Mouse (Mus musculus): ENCODE measurements around the gene Prcd.

Gene Prcd

DNA sequence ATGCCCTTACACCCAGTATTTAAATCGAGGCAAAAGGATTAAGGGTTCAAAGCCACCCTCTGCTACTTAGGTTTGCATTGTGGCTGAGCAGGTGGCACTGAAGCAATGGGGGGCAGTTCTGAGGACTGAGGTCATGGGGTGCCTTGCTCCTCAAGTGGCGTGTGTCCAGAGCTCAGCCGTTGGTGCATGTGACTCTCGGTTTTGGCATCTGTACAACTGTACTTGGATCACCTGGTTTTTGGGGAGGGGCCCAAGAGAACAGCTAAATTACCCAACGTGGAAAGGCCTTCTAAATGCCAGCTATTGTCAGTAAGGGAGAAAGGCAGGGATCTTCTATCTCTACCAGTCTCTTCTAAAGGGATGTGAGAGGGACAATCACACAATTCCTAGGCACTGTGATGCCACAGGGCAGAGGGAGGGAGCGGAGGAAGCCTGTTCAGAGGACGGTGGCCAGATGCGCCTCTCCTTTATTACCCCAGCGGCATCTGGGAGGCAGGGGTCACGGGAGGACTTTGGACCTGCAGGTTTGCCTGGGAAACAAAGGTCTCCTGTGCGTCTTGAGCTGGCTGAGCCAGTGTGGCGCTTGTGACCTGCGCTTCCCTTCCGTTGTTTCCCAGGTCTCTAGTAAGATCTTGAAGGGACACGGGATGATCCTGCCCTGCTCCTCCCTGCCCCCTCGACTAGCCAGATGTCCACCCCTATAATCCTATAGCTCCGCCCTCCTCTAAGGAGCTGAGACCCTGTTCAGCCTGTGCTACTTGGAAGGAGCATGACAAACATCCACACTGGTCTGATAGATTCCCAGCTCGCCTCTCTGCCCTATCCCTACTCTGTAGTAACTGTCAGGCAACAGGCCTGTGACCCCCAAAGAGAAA lies 37.6 kb downstream of the Prcd start:
- no peak for DNase-seq (ENCODE audit: low spot score in 2 of 2)

DNA sequence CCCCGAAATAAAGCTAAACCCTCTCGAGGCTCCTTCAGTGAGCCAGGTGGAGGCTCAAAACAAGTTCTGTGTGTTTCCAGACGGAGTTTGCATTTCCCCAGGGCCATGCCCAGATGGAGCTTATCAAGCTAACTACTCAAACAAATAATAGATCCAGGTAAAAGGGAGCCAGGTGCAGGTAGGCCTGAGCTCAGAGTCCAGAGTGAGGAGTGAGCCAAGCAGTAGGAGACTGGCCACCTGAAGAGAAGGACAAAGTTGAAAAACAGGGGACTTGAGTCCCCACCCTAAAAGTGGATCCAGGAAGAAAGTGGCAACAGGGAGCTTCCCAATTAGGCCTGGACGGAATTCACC lies 40.5 kb downstream of the Prcd start:
- DNase-seq (ENCODE audit: low spot score in 2 of 2) = peak in 1 of 2 experiments; percentile 44

DNA sequence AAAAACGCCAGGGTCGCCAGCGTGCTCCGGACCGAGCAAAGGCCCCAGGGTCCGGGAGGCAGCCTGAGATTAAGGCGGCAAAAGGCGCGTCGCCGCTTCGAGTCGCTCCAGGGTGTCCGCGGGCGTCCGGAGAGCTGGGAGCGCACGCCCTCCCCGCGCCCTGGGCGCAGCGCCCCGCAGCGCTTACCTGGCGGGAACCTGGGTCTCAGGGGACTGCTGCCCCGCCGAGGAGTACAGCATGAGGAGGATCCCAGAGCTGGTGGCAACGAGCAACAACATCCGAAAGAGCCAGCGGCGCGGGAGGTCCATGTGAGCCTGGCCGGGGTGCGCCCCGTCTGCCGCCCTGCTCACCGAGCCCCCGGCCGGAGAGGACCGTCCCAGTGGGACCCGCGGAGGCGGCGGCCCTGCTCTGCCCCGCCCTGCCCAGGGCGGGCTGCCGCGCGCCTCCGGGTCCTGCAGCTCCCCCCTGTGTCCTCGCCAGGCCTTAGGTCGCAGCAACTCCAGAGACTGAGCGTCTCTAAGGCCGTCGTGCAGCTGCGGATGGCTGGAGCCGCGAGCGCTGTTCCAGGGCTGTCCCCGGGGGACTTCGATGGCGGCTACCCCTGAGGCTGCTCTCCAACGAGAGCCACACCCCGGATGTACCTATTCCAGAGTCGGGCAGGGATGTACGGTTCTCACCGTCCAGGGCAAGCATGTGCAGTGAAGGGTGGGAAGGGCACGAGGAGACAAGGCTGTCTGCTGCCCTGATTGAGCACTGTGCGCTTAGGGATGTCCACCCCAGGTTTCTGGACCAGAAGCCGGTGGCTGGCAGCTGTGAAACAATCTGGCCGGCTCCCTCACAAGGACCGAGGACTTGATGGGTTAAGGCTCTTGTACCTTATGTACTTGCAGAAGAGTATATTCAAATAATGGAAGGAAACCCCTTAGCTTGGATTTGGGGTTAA lies 41.2 kb downstream of the Prcd start:
- DNase-seq (ENCODE audit: low spot score in 2 of 2) = peak; percentile 41 to 63

GRCm38 (mm10) chr11:116695194-116695880 lies 42.0 kb downstream of the Prcd start:
- DNase-seq (ENCODE audit: low spot score in 2 of 2) = peak in 1 of 2 experiments; percentile 26

DNA sequence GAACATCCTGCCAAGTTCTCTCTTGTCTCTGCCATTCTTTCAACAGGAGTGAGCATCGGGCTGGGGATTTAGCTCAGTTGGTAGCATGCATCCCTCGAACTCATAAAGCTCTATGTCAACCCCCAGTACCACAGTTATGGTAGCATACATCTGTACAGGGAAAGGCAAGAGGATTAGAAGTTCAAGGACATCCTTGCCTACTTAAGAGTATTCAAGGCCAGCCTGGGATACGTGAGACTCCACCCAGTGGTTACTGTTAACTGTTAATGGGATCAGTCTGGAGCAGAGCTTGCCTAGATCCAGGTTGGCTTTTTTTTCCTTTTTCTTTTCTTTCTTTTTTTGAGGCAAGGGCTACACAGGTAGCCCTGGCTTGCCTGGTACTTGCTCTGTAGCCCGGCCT lies 43.1 kb downstream of the Prcd start:
- no peak for DNase-seq (ENCODE audit: low spot score in 2 of 2)

- DNase-seq (ENCODE audit: low spot score in 2 of 2) = no peak
These were observed 44.2 kb downstream of the Prcd start for GRCm38 (mm10) chr11:116697521-116697920.

- no peak for DNase-seq (ENCODE audit: low spot score in 2 of 2)
These were observed 48.1 kb downstream of the Prcd start for GRCm38 (mm10) chr11:116701377-116701841.

- DNase-seq (ENCODE audit: low spot score in 2 of 2) = no peak
These were observed 51.2 kb downstream of the Prcd start for GRCm38 (mm10) chr11:116704336-116705035.

DNA sequence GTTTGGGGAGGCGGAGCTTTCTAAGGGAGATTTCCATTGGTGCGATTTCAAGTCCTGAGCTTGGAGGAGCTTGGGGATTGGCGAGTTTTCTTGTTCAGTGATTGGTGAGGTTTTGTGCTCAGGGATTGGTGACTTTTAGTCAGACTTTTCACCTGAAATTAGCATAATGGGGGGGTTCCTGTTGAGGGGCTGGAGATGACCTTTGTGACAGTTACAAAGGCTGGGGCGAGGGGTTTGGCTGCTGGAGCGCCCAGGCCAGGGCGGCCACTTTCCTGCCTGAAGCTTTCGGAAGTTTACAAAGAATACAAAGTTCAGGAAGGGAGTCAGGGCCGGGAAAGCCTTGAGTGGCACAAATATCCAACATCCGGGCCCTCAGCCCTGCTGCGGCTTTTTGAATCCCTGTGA lies 51.9 kb downstream of the Prcd start:
- no peak for DNase-seq (ENCODE audit: low spot score in 2 of 2)

DNA sequence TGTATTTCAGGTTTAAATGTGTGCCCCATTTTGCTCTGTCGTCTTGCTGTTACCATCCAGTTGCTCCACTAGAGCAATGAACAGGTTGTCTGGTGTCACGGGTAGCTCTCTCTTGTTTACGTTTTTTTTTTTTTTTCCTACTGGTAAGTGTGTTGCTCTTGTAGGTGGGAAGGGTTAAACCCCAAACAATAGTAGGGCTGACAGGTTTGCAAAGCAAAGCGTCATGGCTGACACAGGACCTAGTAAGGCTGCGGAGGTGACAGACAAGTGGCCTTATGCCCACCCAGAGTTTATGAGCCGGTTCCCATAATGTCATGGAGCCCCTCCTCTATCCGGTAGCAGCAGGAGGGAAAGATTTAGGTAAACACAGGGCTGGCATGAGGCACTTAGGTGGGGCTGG lies 53.0 kb downstream of the Prcd start:
- no peak for DNase-seq (ENCODE audit: low spot score in 2 of 2)

DNA sequence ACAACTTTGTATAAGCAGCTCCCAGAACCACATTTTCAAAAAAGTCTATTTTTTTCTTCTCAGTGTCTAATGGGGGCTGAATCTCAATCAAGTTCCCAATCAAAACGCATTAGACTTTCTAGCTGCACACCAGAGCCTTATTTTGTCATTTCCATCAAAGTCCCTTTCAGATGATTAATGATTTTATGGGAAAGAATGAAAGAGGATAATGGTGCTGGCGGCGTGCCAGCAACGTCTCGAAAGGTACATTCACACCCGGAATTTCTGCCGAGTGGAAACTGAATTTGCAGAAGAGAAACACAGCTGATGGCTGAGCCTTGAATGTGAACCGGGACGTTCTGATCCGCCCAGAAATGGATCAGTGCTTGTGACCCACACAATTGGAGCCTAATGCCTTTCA lies 56.8 kb downstream of the Prcd start:
- no peak for DNase-seq (ENCODE audit: low spot score in 2 of 2)

DNA sequence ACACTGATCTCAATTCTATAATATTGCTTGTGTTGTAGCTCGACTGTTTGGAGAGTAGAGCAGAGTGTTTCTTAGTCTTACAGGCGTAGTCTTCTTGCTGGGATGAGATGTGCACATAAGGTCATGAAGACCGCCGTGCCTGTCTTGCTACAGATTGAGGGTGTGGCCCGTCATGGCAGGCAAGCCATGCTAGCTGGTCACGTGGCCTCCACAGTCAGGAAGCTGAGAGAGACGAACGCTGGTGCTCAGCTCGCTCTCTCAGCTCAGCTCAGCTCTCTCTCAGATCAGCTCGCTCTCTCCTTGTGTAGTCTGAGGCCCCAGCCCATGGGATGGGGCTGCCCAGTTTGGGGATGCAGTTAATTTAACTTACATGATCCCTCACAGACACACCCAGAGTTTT lies 57.5 kb downstream of the Prcd start:
- no peak for DNase-seq (ENCODE audit: low spot score in 2 of 2)

DNA sequence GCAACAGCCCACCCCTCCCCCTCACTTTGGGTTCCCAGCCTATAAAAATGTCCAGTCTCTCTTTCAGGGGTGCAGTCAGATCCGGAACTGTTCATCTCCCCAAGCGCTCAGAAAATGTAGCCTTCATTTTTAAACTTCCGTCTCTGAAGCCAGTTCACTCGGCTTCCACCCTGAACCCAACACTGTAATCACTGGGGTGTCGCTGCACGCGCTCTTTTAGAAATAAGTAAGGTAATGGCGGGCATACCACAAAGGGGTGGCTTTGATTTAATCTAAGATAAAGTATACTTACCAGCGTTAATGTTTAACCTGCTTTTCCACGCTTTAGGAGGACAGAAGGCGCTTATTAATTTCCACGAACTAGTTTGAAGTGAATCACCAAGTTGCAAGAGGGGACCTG lies 60.7 kb downstream of the Prcd start:
- DNase-seq (ENCODE audit: low spot score in 2 of 2) = peak in 1 of 2 experiments; percentile 16

Measured in urinary bladder, adult 18-20 months (tissue).